Mouse (Mus musculus) lung, postnatal 0 days (tissue): ENCODE measurements around the gene Dnase1l3.

Experiments used
- CTCF ChIP-seq: IDR thresholded peaks from 2 replicates; pipeline ENCODE4 v1.5.1; 2016; ENCODE audit warnings: antibody characterized with exemption, mild to moderate bottlenecking
- EP300 ChIP-seq: IDR thresholded peaks from 2 replicates; pipeline ENCODE4 v1.6.1; 2016; ENCODE audit warnings: antibody characterized with exemption, mild to moderate bottlenecking, control low read depth

- no peak for TF ChIP-seq CTCF
- TF ChIP-seq EP300 = no peak
These were observed 19.7 kb downstream of the Dnase1l3 start for GRCm38 (mm10) chr14:7974643-7975042.
